ENCODE assay signal across 9 mouse cellular contexts in the genomic region with DNA sequence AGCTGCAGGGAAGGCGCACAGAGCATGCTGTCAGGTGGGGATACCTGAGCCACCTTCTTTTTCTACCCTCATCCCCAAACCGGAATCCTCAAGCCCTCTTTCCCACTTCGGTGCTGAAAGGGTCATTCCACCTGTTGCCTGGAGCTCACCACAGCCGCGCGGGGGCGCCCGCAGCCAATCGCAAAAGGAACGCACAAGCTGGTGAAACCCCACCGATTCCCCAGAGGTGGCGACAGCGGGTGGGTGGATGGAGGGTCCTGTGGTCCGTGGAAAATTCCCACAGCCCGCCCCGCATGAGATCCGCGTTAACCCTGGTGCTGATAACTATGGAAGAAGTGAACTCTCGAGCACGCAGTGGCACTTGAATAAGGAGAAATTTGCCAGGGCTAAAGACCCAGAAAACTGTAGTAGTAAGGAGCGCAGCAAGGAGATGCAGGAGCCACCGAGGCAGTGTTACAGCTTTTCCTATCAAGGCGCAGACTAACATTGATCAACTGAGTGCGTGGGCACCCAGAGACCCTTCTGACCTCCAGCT. TPM values are rescaled to one million over a fixed set of nuclear protein-coding genes. Genes with fewer than 3 reads are reported as not detected.
DNase-seq lines count a peak whose midpoint lies in the region; ATAC-seq lines count a peak whose summit lies in the region.
"Had no signal": no experiment of that assay in that cellular context is flagged by ENCODE, and none has a peak within 500 bp of the region (broad histone marks: within the 10 kb centered on the region; RNA-seq: fewer than 3 reads in every experiment).

No protein-coding gene starts in this region.

- H3K4me3 ChIP-seq in brown adipose tissue, adult 24 weeks (ENCODE audit: insufficient read depth, low read depth, low read length), result peak overlapping the region; percentile 27; the same call in 1 of the 2 replicates
- 0 out of 2 replicates have a peak overlapping the region, but pooled peaks have one; percentile 6 for H3K4me3 ChIP-seq in hindbrain, embryonic 15.5 days

- no peak for ATAC-seq in cerebellum, adult (ENCODE audit: insufficient number of reproducible peaks, low FRiP score, low TSS enrichment)
- ATAC-seq in hindbrain, embryonic 15.5 days (ENCODE audit: low FRiP score, low read depth), result no peak
- ATAC-seq in megakaryocyte progenitor cell, adult 5-6 weeks (replicated peaks; ENCODE audit: poor library complexity), result peak; percentile 80

- no peak overlapping the region for H3K27ac ChIP-seq in brown adipose tissue, adult 24 weeks (replicated peaks; ENCODE audit: low read depth, low read length)
- H3K27ac ChIP-seq in hindbrain, embryonic 15.5 days (replicated peaks), result no peak overlapping the region

- H3K4me1 ChIP-seq in brown adipose tissue, adult 24 weeks (ENCODE audit: control insufficient read depth, insufficient read depth, insufficient read length, low read length), result peaks cover 3% of the 10 kb centered on the region; the same call in 1 of the 2 replicates
- H3K4me1 ChIP-seq in hindbrain, embryonic 15.5 days (replicated peaks), result peaks cover 19% of the 10 kb centered on the region

- H3K4me2 ChIP-seq in hindbrain, embryonic 15.5 days, result no peak overlapping the region

- no peaks in the 10 kb centered on the region for H3K36me3 ChIP-seq in hindbrain, embryonic 15.5 days

- H3K9ac ChIP-seq in hindbrain, embryonic 15.5 days, result no peak overlapping the region

- no peaks in the 10 kb centered on the region for H3K9me3 ChIP-seq in hindbrain, embryonic 15.5 days

- 2% methylated on average over 24 of the region's 24 CpGs for WGBS in hindbrain, embryonic 15.5 days

- H3K27me3 ChIP-seq in hindbrain, embryonic 15.5 days, result peaks cover 75% of the 10 kb centered on the region

- DNase-seq in cerebellum, adult 11-12 months, result peak; percentile 47
- peak; percentile 57 to 65 for DNase-seq in frontal cortex, postnatal 14 days (ENCODE audit: low spot score in 2 of 2)
- peak; percentile 73 for DNase-seq in left cerebral cortex, adult 18-20 months (ENCODE audit: low spot score in 2 of 2)
- DNase-seq in spleen, adult 18-20 months, result peak; percentile 59 to 82

RNA-seq across cellular contexts. Expression of a gene that starts 2.0 kb away (rescaled TPM):
- polyA plus RNA-seq in brown adipose tissue, adult 24 weeks (2012; ENCODE audit: insufficient read depth, insufficient read length, missing spikeins), result not detected in 2 replicates
- 2.2 and 2.3 TPM in 2 replicates for polyA plus RNA-seq in hindbrain, embryonic 15.5 days (2015; fragmentation: Nextera tagmentation; extraction: Ambion mirVana)
- 1 to 10 TPM; 2.7 to 5.0 TPM for total RNA-seq in left cerebral cortex, adult 18-20 months (2021)
- total RNA-seq in megakaryocyte progenitor cell, adult 5-6 weeks (2015), result not detected in 2 replicates
- not detected in 2 replicates for total RNA-seq in megakaryocyte progenitor cell, adult 5-6 weeks (2017)
- total RNA-seq: MEL had no signal

RNA-seq across cellular contexts. Expression of a gene that starts 11.0 kb away (rescaled TPM):
- 2.7 and 3.8 TPM in 2 replicates for polyA plus RNA-seq in brown adipose tissue, adult 24 weeks (2012; ENCODE audit: insufficient read depth, insufficient read length, missing spikeins)
- polyA plus RNA-seq in hindbrain, embryonic 15.5 days (2015; fragmentation: Nextera tagmentation; extraction: Ambion mirVana), result 0.67 and 1.0 TPM in 2 replicates
- total RNA-seq in left cerebral cortex, adult 18-20 months (2021), result 1 to 10 TPM; 7.3 to 8.2 TPM
- total RNA-seq in megakaryocyte progenitor cell, adult 5-6 weeks (2015), result 1.3 and 1.5 TPM in 2 replicates
- 4.0 TPM in 1 of 2 replicates, not detected in the other for total RNA-seq in megakaryocyte progenitor cell, adult 5-6 weeks (2017)
- total RNA-seq: MEL had no signal

RNA-seq across cellular contexts. Expression of a gene that starts 13.8 kb away (rescaled TPM):
- polyA plus RNA-seq in brown adipose tissue, adult 24 weeks (2012; ENCODE audit: insufficient read depth, insufficient read length, missing spikeins), result 33.3 and 33.7 TPM in 2 replicates
- 140 and 154 TPM in 2 replicates for polyA plus RNA-seq in hindbrain, embryonic 15.5 days (2015; fragmentation: Nextera tagmentation; extraction: Ambion mirVana)
- total RNA-seq in left cerebral cortex, adult 18-20 months (2021), result 10 to 100 TPM; 51.1 to 57.7 TPM
- 39.6 and 54.6 TPM in 2 replicates for total RNA-seq in megakaryocyte progenitor cell, adult 5-6 weeks (2015)
- 33.7 and 46.6 TPM in 2 replicates for total RNA-seq in megakaryocyte progenitor cell, adult 5-6 weeks (2017)

RNA-seq across cellular contexts. Expression of a gene that starts 15.4 kb away (rescaled TPM):
- 1.0 and 1.3 TPM in 2 replicates for polyA plus RNA-seq in brown adipose tissue, adult 24 weeks (2012; ENCODE audit: insufficient read depth, insufficient read length, missing spikeins)
- 19.0 and 21.3 TPM in 2 replicates for polyA plus RNA-seq in hindbrain, embryonic 15.5 days (2015; fragmentation: Nextera tagmentation; extraction: Ambion mirVana)
- total RNA-seq in left cerebral cortex, adult 18-20 months (2021), result 1 to 10 TPM; 1.0 to 1.6 TPM
- 9.8 and 10.3 TPM in 2 replicates for total RNA-seq in megakaryocyte progenitor cell, adult 5-6 weeks (2015)
- total RNA-seq in megakaryocyte progenitor cell, adult 5-6 weeks (2017), result 5.1 and 6.2 TPM in 2 replicates

RNA-seq across cellular contexts. Expression of a gene that starts 25.5 kb away (rescaled TPM):
- polyA plus RNA-seq in brown adipose tissue, adult 24 weeks (2012; ENCODE audit: insufficient read depth, insufficient read length, missing spikeins), result 10.4 and 13.3 TPM in 2 replicates
- polyA plus RNA-seq in hindbrain, embryonic 15.5 days (2015; fragmentation: Nextera tagmentation; extraction: Ambion mirVana), result 42.5 and 42.7 TPM in 2 replicates
- 10 to 100 TPM; 86.8 to 94.3 TPM for total RNA-seq in left cerebral cortex, adult 18-20 months (2021)
- total RNA-seq in megakaryocyte progenitor cell, adult 5-6 weeks (2015), result 15.0 and 16.4 TPM in 2 replicates
- total RNA-seq in megakaryocyte progenitor cell, adult 5-6 weeks (2017), result 24.2 and 29.5 TPM in 2 replicates
